Mouse (Mus musculus) kidney, adult 11 months (tissue): ENCODE data around the gene Olfr723.
"Not testable (repeated sequence)": the region's sequence is repeated elsewhere in the genome, so short reads cannot be mapped to it uniquely, and the experiment has no call there.

Experiments used
- DNase-seq: peaks from one replicate; pipeline ENCODE4 v3.0.0; 2022

Gene Olfr723

DNA sequence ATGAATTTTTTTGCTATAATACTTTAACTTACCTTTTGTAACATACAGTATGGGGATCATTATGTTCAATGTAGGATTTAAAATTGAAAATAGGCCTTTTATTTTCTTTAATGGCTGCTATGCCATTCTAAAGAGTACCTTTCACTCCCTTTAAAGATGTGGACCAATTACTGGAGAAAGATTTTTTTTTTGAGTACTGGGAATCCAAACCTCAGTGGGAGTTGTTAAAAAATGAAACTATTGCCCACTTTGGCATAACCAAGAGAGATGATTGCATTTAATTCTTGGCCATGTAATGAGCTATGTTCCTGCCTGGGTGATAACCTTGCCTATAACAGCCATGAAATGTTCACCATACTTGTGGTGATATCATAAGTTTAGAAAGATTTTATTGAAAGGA lies at the start of gene Olfr723:
Gene Olfr723, minus strand, starts transcription at position 101 of the 400 bp plus-strand sequence.
- not testable (repeated sequence) for DNase-seq

DNA sequence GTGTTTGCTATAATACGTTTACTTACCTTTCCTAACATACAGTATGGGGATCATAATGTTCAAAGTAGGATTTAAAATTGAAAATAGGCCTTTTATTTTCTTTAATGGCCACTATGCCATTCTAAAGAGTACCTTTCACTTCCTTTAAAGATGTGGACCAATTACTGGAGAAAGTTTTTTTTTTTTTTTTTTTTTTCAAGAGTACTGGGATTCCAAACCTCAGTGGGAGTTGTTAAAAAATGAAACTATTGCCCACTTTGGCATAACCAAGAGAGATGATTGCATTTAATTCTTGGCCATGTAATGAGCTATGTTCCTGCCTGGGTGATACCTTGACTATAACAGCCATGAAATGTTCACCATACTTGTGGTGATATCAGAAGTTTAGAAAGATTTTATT lies 31.6 kb upstream of the Olfr723 start, which contains the start of gene Olfr724:
Gene Olfr724, minus strand, starts transcription at position 101 of the 400 bp plus-strand sequence.
- DNase-seq: not testable (repeated sequence)

GRCm38 (mm10) chr14:49955890-49956289 lies 24.3 kb upstream of the Olfr723 start:
- DNase-seq: no peak

DNA sequence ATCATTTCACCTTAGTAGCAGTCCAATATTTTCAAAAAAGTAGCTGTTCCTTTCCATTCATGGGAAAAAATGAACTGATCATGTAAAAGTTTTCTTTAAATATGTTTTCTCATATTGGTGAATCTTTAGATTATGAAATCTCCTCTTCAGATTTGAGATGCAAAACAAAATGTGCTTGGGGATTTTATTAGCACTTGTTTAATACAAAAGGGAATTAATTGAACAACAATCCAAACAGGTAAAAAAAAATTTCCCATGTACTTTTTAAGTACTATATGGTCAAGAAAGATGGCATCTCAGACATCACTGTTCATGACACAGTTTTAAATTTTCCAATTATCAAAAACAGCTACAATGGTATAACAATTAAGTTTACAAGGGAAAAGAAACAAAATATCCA lies 29.7 kb downstream of the Olfr723 start, which contains the start of gene Olfr722:
Gene Olfr722, minus strand, starts transcription at position 101 of the 400 bp plus-strand sequence.
- no peak for DNase-seq
